Mouse (Mus musculus) kidney, adult 2 months (tissue): ENCODE data around the gene Lrrc74a. TPM values are rescaled to one million over a fixed set of nuclear protein-coding genes. Genes with fewer than 3 reads are reported as not detected.

Experiments used
- DNase-seq: peaks from one replicate; pipeline ENCODE4 v3.0.0; 2021
- H3K27ac ChIP-seq: fragments of 200-500 bp; 2 replicates; pipeline ENCODE4 v1.5.1; 2012; ENCODE audit warnings: low read depth, low read length, control low read depth, inconsistent platforms; ENCODE audit not compliant: insufficient read depth
- H3K27me3 ChIP-seq: fragments of 200-500 bp; replicated peaks from 2 replicates; pipeline ENCODE4 v1.6.1; 2012; ENCODE audit warnings: mild to moderate bottlenecking, moderate library complexity, low read length, inconsistent platforms; ENCODE audit not compliant: control insufficient read depth, insufficient read depth
- H3K36me3 ChIP-seq: fragments of 200-500 bp; 2 replicates; pipeline ENCODE4 v1.6.1; 2012; ENCODE audit warnings: mild to moderate bottlenecking, moderate library complexity, low read length, inconsistent platforms; ENCODE audit not compliant: control insufficient read depth, insufficient read depth
- H3K4me1 ChIP-seq: fragments of 200-500 bp; 2 replicates; pipeline ENCODE4 v1.6.1; 2011; ENCODE audit warnings: low read length; ENCODE audit not compliant: control insufficient read depth, insufficient read depth
- H3K4me3 ChIP-seq: fragments of 200-500 bp; 2 replicates; pipeline ENCODE4 v1.5.1; 2011; ENCODE audit warnings: mild to moderate bottlenecking, low read depth, low read length, control low read depth; ENCODE audit not compliant: insufficient read depth
- CTCF ChIP-seq: fragments of 200-500 bp; conservative IDR thresholded peaks from 2 replicates; pipeline ENCODE4 v1.5.1; 2011; ENCODE audit warnings: low read depth, mild to moderate bottlenecking, control low read depth, low read length, moderate library complexity, mixed read lengths; ENCODE audit not compliant: insufficient read depth, insufficient read length
- POLR2A ChIP-seq: fragments of 200-500 bp; IDR thresholded peaks from one replicate; pipeline ENCODE4 v1.6.1; 2011; ENCODE audit warnings: low read depth, low read length, control low read depth
- WGBS: fragments of 180-500 bp; shearing (Covaris S2); methylation state at CpG from one replicate; pipeline ENCODE4 v1.1.7; 2018; 5-methylcytosine and 5-hydroxymethylcytosine counted together
- polyA plus RNA-seq: library from polyadenylated mRNA; depleted of rRNA; stranded (reverse); fragments of >200 nt; gene quantifications from 2 replicates; pipeline ENCODE4 v1.2.3, GENCODE M21; 2012; rRNA removed

Gene Lrrc74a
- not detected in 2 replicates for polyA plus RNA-seq

DNA sequence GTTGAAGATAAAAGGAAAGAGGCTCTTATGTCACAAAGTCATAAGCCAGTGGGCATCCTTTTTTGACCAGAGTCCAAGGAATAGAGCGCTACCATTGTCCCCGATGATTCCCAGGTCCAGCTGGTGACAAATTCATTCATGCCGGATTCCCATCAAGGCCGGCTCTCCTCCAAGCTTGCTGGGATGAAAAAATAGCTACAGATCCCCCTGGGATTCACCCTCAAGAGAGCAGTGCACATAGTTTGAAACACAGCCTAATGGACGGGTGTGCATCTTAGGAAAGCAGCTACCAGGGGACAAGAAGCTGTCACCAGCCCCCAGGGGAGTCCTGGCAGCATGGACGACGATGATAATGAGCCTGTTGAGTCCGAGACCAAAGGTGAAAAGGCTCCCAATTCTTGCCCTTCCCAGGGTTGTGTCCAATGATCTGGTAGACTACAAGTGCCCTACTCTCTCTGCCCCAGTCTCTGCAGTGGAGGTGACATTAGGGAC lies at the start of gene Lrrc74a:
Gene Lrrc74a, plus strand, starts transcription at position 51 of the 492 bp plus-strand sequence.
- Histone ChIP-seq H3K36me3 (no peaks in the 10 kb centered on the region), H3K27me3 (no peaks in the 10 kb centered on the region; the same call in 1 of the 2 replicates), H3K4me1 (no peaks in the 10 kb centered on the region), H3K4me3 (no peak within 1 kb of the TSS), H3K27ac (no peak within 1 kb of the TSS)
- DNase-seq, result no peak
- 84% methylated on average over 8 of the region's 8 CpGs for WGBS
- TF ChIP-seq CTCF, result no peak
- no peak for TF ChIP-seq POLR2A

DNA sequence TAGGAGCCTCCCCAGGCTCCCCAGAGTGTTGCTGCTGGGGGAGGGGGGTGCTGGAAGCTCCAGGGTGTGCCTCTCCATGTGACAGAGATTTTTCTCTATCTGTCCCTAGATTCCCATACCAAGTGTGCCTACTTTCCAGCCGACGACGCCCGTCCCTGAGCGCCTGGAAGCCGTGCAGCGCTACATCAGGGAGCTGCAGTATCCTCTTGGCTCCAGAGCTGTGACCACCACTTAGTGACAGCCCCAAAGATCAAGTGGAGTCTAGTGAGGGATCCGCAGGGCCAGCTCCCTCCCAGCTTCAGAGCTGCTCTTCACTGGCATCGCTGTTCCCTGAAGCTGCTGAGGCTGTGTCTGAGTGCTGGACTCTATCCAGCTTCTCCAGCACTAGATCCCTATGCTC lies 48.9 kb upstream of the Lrrc74a start:
- DNase-seq, result no peak
- TF ChIP-seq POLR2A (no peak), CTCF (no peak)
- 77% methylated on average over 9 of the region's 9 CpGs for WGBS

DNA sequence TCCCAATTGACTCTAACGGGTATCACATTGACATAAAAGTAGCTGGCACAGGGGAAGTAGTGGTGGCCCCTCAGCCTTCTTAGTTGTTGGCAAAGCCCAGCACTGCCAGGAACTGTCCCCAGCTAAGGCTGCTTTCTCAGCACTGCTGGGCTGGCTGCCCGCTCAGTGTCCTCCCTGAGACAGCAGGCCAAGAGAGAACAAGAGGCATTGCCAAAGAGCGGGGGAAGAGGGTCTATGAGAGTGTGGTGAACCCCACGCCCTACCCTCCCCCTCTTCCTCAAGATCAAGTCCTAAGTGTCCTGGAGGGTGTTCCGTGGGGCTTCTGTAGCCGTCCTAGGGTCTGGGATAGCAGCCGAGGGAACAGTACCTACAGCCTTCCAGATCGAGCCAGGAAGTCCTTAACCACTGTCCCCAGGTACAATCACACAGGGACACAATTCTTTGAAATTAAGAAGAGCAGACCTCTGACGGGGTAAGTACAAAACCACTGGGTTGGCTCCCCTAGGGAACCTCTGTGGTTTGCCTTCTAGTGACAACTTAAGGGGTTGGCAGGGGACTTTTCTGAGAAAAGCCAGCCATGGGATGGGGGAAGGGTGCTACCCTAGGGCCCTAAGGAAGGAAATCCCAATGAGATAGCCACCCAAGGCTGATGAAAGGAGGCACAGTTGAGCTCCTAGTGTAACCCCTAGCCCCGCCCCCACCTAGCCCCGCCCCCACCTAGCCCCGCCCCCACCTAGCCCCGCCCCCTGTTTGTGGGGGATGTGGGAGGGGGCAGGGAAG lies 47.4 kb upstream of the Lrrc74a start:
- TF ChIP-seq POLR2A, result no peak
- TF ChIP-seq CTCF, result no peak
- Histone ChIP-seq H3K36me3 (no peaks in the 10 kb centered on the region), H3K27ac (no peak overlapping the region), H3K4me1 (no peaks in the 10 kb centered on the region), H3K27me3 (no peaks in the 10 kb centered on the region), H3K4me3 (no peak overlapping the region)
- DNase-seq, result no peak
- WGBS, result 64% methylated on average over 13 of the region's 13 CpGs

More for the DNA sequence above, 48.9 kb upstream of the Lrrc74a start:
- H3K4me1 ChIP-seq, result no peaks in the 10 kb centered on the region
- no peak overlapping the region for H3K27ac ChIP-seq
- no peak overlapping the region for H3K4me3 ChIP-seq
- H3K27me3 ChIP-seq, result no peaks in the 10 kb centered on the region
- H3K36me3 ChIP-seq, result no peaks in the 10 kb centered on the region

DNA sequence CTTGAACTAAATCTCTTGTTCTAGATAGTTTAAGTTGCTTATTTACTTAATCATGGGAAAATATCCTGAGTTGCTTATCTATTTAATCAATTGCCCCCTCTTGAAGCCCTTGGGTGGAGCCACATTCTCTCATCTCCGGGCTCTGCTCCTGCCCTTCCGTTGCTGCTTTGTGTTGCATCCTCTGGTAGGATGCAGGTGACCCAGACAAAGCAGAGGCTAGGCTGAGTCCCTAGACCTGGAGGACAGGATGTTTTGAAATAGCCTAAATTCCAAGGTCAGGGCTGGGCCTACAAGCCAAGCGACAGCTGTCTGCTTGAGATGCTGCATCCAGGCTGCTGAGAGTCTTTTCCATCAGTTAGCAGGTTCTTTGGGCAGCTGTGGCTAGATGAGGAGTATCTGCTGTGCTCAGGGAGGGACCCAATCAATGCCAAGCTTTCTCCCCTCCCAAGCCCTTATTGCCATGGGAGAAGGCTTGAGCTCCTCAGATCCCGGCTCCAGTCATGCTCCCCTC lies 46.7 kb upstream of the Lrrc74a start:
- whole genome bisulfite sequencing, result 67% methylated on average over 4 of the region's 4 CpGs
- Histone ChIP-seq H3K27me3 (no peaks in the 10 kb centered on the region), H3K4me1 (no peaks in the 10 kb centered on the region), H3K4me3 (no peak overlapping the region), H3K36me3 (no peaks in the 10 kb centered on the region), H3K27ac (no peak overlapping the region)
- no peak for DNase-seq
- TF ChIP-seq CTCF (no peak), POLR2A (no peak)

DNA sequence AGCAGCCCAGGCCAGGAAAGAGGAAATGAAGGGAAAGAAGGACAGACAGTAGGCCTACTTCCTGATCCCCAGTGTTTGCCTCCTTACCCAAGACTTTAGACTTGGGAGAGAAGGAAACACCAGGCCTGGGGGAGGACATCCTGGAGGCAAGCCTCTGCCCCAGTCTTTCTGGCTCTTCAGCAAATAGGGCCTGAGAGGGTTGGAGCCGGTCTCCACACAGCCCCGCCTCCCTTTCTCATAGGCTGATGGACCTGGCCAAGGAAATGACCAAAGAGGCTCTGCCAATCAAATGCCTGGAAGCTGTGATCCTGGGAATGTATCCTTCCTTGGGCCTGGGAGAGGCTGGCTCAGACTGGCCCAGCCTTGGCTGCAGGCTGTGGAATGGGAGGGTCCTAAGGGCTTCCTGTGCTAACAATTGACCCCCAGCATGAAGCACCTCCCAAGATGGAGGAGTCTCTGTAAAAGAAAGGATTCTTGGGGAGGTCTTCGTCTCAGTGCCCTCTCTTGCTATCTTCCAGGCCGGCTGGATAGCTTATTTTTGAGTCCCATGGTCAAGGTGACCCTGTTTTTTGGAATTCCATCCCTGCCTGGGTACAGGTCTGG lies 46.1 kb upstream of the Lrrc74a start:
- Histone ChIP-seq H3K27ac (no peak overlapping the region), H3K27me3 (no peaks in the 10 kb centered on the region), H3K36me3 (no peaks in the 10 kb centered on the region), H3K4me1 (no peaks in the 10 kb centered on the region), H3K4me3 (no peak overlapping the region)
- WGBS, result 69% methylated on average over 4 of the region's 4 CpGs
- DNase-seq, result no peak
- TF ChIP-seq CTCF, result no peak
- TF ChIP-seq POLR2A, result no peak

DNA sequence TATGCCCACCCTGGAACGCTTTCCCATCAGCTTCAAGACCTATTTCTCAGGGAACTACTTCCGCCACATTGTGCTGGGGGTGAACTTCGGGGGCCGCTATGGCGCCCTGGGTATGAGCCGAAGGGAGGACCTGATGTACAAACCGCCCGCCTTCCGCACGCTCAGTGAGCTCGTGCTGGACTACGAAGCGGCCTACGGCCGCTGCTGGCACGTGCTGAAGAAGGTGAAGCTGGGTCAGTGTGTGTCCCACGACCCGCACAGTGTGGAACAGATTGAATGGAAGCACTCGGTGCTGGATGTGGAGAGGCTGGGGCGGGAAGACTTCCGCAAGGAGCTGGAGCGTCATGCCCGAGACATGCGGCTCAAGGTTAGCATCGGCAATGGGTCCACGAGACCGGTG lies 45.3 kb upstream of the Lrrc74a start:
- WGBS, result 97% methylated on average over 27 of the region's 27 CpGs

DNA sequence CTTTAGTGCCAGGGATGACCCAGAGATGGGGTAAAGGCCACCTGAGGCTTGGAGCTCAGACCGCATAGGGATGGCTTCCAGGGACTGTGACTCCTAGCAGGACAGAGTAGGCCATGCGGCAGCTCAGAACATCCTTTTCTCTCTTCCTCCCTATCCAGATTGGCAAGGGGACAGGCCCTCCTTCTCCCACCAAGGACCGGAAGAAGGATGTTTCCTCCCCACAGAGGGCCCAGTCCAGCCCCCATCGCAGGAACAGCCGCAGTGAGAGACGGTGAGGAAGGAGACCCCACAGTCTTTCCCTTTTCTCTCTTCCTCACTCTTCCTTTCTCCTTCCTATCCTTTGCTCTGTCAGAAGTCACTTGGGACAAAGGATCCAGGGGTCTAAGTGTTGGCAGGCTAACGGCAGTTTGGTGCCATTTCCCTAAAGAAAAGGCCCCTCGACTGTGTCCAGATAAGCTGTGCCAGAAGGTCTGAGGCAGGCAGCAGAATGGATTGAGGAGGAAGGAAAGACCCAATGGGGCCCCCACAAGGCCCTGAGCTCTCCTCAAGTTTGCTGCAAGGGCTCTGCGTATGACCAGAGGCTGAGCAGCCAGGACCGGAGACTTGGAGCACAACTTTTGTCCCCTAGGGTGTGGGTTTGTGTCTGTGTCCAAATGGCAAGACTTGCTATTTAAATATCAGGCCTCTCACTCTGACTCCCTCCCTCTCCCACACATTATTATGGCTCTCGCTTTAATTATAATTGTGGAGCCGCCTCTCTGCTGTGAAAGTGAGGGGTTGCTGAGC lies 43.3 kb upstream of the Lrrc74a start:
- TF ChIP-seq POLR2A (no peak), CTCF (no peak)

More for the DNA sequence above, 45.3 kb upstream of the Lrrc74a start:
- no peak for DNase-seq
- H3K27me3 ChIP-seq, result no peaks in the 10 kb centered on the region
- no peak overlapping the region for H3K4me3 ChIP-seq
- no peak overlapping the region for H3K27ac ChIP-seq
- H3K36me3 ChIP-seq, result no peaks in the 10 kb centered on the region
- no peaks in the 10 kb centered on the region for H3K4me1 ChIP-seq
- TF ChIP-seq POLR2A, result no peak
- TF ChIP-seq CTCF, result no peak

More for the DNA sequence above, 43.3 kb upstream of the Lrrc74a start:
- WGBS, result 73% methylated on average over 12 of the region's 12 CpGs
- H3K27ac ChIP-seq, result no peak overlapping the region
- H3K36me3 ChIP-seq, result no peaks in the 10 kb centered on the region
- no peak overlapping the region for H3K4me3 ChIP-seq
- DNase-seq, result no peak
- H3K27me3 ChIP-seq, result no peaks in the 10 kb centered on the region
- no peaks in the 10 kb centered on the region for H3K4me1 ChIP-seq
